Mouse (Mus musculus) bone marrow, adult 2 months (tissue): ENCODE results near the gene Fntb. TPM values are rescaled to one million over a fixed set of nuclear protein-coding genes. Genes with fewer than 3 reads are reported as not detected.
A peak's percentile ranks its signal among the peaks of the same experiment; 100 is the strongest.

Source experiments
- H3K27ac ChIP-seq: fragments of 200-500 bp; 2 replicates; pipeline ENCODE4 v1.5.1; 2012; ENCODE audit warnings: low read depth, mild to moderate bottlenecking, control low read depth, inconsistent platforms, low read length; ENCODE audit not compliant: control insufficient read depth, poor library complexity, insufficient read depth
- H3K4me1 ChIP-seq: fragments of 200-500 bp; 2 replicates; pipeline ENCODE4 v1.6.1; 2011; ENCODE audit warnings: low read length; ENCODE audit not compliant: control insufficient read depth, insufficient read depth
- H3K4me3 ChIP-seq: fragments of 200-500 bp; replicated peaks from 2 replicates; pipeline ENCODE3; 2011; ENCODE audit warnings: mild to moderate bottlenecking, low read depth, low read length, control low read depth; ENCODE audit not compliant: control insufficient read depth
- CTCF ChIP-seq: fragments of 200-500 bp; IDR thresholded peaks from 2 replicates; pipeline ENCODE4 v1.5.1; 2011; ENCODE audit warnings: low read length, control low read depth; ENCODE audit not compliant: control insufficient read depth, insufficient read depth
- POLR2A ChIP-seq: fragments of 200-500 bp; IDR thresholded peaks from 2 replicates; pipeline ENCODE4 v1.6.1; 2011; ENCODE audit warnings: low read depth, mild to moderate bottlenecking, control low read depth, low read length, borderline replicate concordance; ENCODE audit not compliant: control insufficient read depth
- WGBS: fragments of 180-500 bp; shearing (Covaris S2); methylation state at CpG from one replicate; pipeline ENCODE4 v1.1.7; 2018; 5-methylcytosine and 5-hydroxymethylcytosine counted together
- polyA plus RNA-seq: library from polyadenylated mRNA; stranded (reverse); fragments of >200 nt; gene quantifications from 2 replicates; pipeline ENCODE4 v1.2.4, GENCODE M21; 2011; ENCODE audit warnings: low replicate concordance; ENCODE audit not compliant: missing spikeins, insufficient read depth, insufficient read length

The Fntb gene
- polyA plus RNA-seq, 1 experiment = 15.7 TPM

DNA sequence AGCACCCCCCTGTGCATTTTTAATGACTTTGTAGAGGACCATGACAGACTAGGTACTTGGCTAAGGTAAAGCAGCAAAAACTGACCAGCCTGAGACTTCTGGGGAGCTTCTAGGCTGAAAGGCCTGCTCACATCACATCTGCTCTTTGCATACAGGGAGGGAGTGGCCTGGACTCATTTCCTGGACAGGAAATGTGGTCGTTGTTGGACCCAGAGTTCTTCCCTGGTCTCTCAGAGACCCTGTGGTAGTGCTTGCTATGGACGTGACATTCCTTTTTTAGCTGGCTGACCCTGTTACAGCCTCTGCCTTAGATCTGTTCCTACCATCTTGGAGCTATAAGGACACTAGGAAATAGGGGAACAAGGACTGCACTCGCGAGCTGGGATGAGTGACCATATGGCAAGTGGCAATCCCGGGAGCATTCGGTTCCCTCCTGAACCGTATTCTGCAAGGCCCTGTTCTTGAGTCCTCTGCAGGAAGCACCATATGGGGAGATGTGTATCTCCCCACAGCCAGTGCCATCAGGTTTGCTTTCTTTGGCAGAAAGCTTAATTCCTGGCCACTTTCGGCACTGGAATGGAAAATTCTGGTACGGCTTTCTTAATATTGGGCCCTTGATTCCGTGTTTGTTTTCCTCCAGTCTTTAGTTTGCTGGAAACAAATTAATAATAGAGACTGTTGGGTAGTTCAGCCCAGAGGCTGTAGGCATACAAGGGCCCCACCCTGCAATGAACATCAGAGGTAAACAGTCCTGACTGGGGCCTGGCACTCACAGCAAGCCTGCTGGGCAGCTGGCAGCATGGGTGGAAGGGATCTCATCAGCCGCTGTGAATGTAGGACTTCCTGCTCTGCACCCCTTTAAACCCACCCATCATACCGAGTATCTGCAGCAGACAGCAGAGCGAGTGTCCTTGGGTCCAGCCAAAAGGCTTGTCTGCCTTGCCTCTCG is 166.6 kb downstream of the Fntb start:
- H3K4me3 ChIP-seq = no peak overlapping the region
- no peak overlapping the region for H3K27ac ChIP-seq
- TF ChIP-seq POLR2A (no peak), CTCF (no peak)
- H3K4me1 ChIP-seq = peaks cover 4% of the 10 kb centered on the region; the same call in 1 of the 2 replicates
- WGBS = 80% methylated on average over 14 of the region's 14 CpGs

DNA sequence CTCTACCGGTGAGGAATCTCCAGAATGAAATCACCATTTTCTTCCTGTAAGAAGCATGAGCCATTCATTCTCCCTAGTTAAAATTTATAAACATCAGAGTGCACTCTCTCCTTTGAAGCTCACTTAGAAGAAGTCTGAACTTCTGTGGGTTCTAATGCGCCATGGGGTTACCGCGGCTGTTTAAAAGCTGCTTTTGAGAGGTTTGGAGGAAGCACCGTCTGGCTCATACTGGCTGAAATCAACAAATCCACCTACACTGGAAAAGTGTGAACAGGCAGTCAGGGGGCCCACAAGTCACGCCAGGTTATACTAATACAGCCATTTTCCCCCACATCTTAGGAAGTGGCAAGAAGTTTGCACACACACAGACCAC is 167.3 kb downstream of the Fntb start:
- WGBS = 83% methylated on average over 6 of the region's 6 CpGs
- no peak overlapping the region for H3K4me3 ChIP-seq
- H3K4me1 ChIP-seq = peaks cover 4% of the 10 kb centered on the region; the same call in 1 of the 2 replicates
- H3K27ac ChIP-seq = no peak overlapping the region
- TF ChIP-seq CTCF = no peak
- TF ChIP-seq POLR2A = no peak

DNA sequence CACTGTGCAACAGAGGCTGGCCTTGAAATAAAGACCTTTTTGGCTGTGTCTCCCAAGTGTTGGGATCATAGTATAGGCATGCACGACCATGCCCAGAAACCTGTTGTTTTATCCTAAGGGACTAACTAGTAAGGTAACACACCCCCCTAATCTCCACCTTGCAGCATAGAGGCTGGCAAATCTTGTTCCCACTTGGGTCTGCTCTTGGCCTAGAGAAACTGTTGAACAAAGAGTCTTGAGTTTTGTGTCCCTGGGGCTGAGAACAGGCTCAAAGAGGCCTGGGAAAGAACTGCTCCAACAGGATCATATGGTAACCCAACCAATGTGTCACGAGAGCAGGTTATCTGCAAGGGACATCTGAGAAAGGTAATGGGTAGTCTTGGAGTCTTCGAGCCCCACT is 169.0 kb downstream of the Fntb start:
- Histone ChIP-seq H3K4me3 (no peak overlapping the region), H3K27ac (no peak overlapping the region), H3K4me1 (peaks cover 4% of the 10 kb centered on the region; the same call in 1 of the 2 replicates)
- 81% methylated on average over 3 of the region's 3 CpGs for WGBS
- TF ChIP-seq POLR2A (no peak), CTCF (no peak)

DNA sequence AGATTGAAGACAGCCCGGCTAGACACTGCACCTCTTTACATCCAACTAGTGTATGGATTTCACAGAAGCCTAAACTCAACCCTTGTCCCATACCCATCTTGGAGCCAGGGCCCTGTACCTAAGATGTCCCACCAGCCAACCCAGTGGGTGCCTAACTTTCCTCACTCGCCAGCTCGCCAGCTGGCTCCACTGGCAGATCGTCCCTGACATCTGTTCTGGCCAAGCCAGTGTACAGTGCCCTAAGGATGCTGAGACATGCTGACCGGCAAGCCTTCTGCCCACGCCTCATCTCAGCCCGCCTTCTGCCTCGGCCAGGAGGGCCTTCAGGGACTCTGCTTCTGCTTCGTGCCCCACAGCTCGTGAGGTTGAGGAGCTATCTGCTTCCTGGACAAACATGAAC is 170.8 kb downstream of the Fntb start:
- H3K4me1 ChIP-seq = peaks cover 4% of the 10 kb centered on the region; the same call in 1 of the 2 replicates
- 92% methylated on average over 10 of the region's 10 CpGs for WGBS
- no peak for TF ChIP-seq POLR2A
- no peak for TF ChIP-seq CTCF
- no peak overlapping the region for H3K4me3 ChIP-seq
- peak overlapping the region; percentile 50 for H3K27ac ChIP-seq

GRCm38 (mm10) chr12:76938013-76938412 is 172.6 kb downstream of the Fntb start:
- TF ChIP-seq CTCF = no peak
- Histone ChIP-seq H3K27ac (no peak overlapping the region), H3K4me3 (no peak overlapping the region), H3K4me1 (peaks cover 8% of the 10 kb centered on the region)
- 90% methylated on average over 6 of the region's 6 CpGs for WGBS

GRCm38 (mm10) chr12:76941524-76941923 is 176.1 kb downstream of the Fntb start:
- Histone ChIP-seq H3K27ac (no peak overlapping the region), H3K4me3 (no peak overlapping the region), H3K4me1 (peaks cover 6% of the 10 kb centered on the region)
- TF ChIP-seq POLR2A (no peak), CTCF (no peak)
- WGBS = 67% methylated on average over 2 of the region's 2 CpGs

DNA sequence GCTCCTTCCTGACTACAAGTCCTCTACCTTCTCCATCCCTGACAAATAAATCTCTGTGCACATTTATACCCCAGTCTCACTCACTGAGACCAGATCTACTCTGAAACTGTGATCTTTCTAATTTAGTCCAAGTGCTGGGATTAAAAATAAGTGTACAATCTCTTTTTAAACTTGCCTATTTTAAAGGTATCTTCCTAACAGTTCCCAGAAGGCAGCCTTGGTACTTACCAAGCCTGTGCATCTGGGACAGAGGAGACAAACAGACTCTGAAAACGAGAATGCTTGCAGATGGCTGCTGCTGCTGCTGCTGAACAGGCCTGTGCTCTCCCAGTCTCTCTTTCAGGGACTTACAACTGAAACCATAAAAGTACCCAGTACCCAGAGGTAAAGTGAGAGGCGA is 177.1 kb downstream of the Fntb start:
- WGBS = 59% methylated on average over 2 of the region's 2 CpGs
- Histone ChIP-seq H3K4me3 (no peak overlapping the region), H3K27ac (peak overlapping the region; percentile 57), H3K4me1 (peaks cover 6% of the 10 kb centered on the region)
- TF ChIP-seq CTCF = no peak
- no peak for TF ChIP-seq POLR2A

- Histone ChIP-seq H3K27ac (no peak overlapping the region; the same call in 1 of the 2 replicates), H3K4me1 (peaks cover 6% of the 10 kb centered on the region), H3K4me3 (no peak overlapping the region)
- 18% methylated on average over 3 of the region's 3 CpGs for WGBS
- TF ChIP-seq CTCF (no peak), POLR2A (no peak)
Observed at GRCm38 (mm10) chr12:76943046-76943445, 177.7 kb downstream of the Fntb start.
